9 mouse cellular contexts compared by ENCODE assay signal in genomic region chr6:113392387-113393071, GRCm38 (mm10). TPM values are rescaled to one million over a fixed set of nuclear protein-coding genes. Genes with fewer than 3 reads are reported as not detected.
DNase-seq lines count a peak whose midpoint lies in the region; ATAC-seq lines count a peak whose summit lies in the region.
"Had no signal": no experiment of that assay in that cellular context is flagged by ENCODE, and none has a peak within 500 bp of the region (broad histone marks: within the 10 kb centered on the region; RNA-seq: fewer than 3 reads in every experiment).

No protein-coding gene starts in this region.

- H3K27ac ChIP-seq in hindbrain, embryonic 14.5 days: peak overlapping the region; percentile 71
- H3K27ac ChIP-seq: macrophage had no signal

- peak overlapping the region; percentile 67 for H3K4me2 ChIP-seq in hindbrain, embryonic 14.5 days (replicated peaks)

- peaks cover 9% of the 10 kb centered on the region; the same call in 1 of the 2 replicates for H3K4me1 ChIP-seq in hindbrain, embryonic 14.5 days (replicated peaks; ENCODE audit: control insufficient read depth, insufficient read depth, low read length)

- no peaks in the 10 kb centered on the region for H3K27me3 ChIP-seq in hindbrain, embryonic 14.5 days (ENCODE audit: control insufficient read depth, insufficient read depth, low read length)

- H3K9ac ChIP-seq in hindbrain, embryonic 14.5 days: peak overlapping the region; percentile 70

- peak; percentile 91 for ATAC-seq in hindbrain, embryonic 14.5 days (ENCODE audit: low FRiP score)

- peaks cover 43% of the 10 kb centered on the region for H3K36me3 ChIP-seq in hindbrain, embryonic 14.5 days (replicated peaks; ENCODE audit: control insufficient read depth, insufficient read depth)

- 1% methylated on average over 51 of the region's 51 CpGs for WGBS in hindbrain, embryonic 14.5 days

- no peaks in the 10 kb centered on the region for H3K9me3 ChIP-seq in hindbrain, embryonic 14.5 days (ENCODE audit: control insufficient read depth, low read length)

- H3K4me3 ChIP-seq in hindbrain, embryonic 14.5 days (replicated peaks; ENCODE audit: low read length): peak overlapping the region; percentile 32

- DNase-seq in ZHBTc4 (ENCODE audit: low read depth, low spot score): peak; percentile 82
- DNase-seq in cerebellum, adult 9-11 months: peak; percentile 56
- peak; percentile 42 to 48 for DNase-seq in frontal cortex, postnatal 25 days (ENCODE audit: low spot score in 2 of 2)
- DNase-seq in hindbrain, embryonic 14.5 days (ENCODE audit: low spot score): peak; percentile 71
- DNase-seq in left cerebral cortex, postnatal 10 days (ENCODE audit: extremely low spot score in 1 of 2, low spot score in 2 of 2): peak; percentile 39 to 69
- DNase-seq in lung, postnatal 36 days: peak; percentile 38
- DNase-seq in retina, postnatal 7 days (ENCODE audit: low read depth, low spot score): peak; percentile 46
- DNase-seq in spleen, postnatal 36 days (ENCODE audit: low spot score in 2 of 2): no peak

- intact Hi-C loops in left cerebral cortex, postnatal 10 days (cut with DNase I): no loop called here

RNA-seq across cellular contexts. Expression of gene Ttll3, which starts 3.5 kb away (rescaled TPM):
- 7.0 and 8.1 TPM in 2 replicates for polyA plus RNA-seq in hindbrain, embryonic 14.5 days (2014; fragmentation: Nextera tagmentation; extraction: Ambion mirVana)
- total RNA-seq in left cerebral cortex, postnatal 10 days (2021): 1 to 10 TPM; 6.1 to 8.1 TPM

RNA-seq across cellular contexts. Expression of gene Arpc4, which starts 14.6 kb away (rescaled TPM):
- 231 and 235 TPM in 2 replicates for polyA plus RNA-seq in hindbrain, embryonic 14.5 days (2014; fragmentation: Nextera tagmentation; extraction: Ambion mirVana)
- 100 to 1,000 TPM; 318 to 324 TPM for total RNA-seq in left cerebral cortex, postnatal 10 days (2021)

RNA-seq across cellular contexts. Expression of gene Tada3, which starts 14.8 kb away (rescaled TPM):
- 62.6 and 67.0 TPM in 2 replicates for polyA plus RNA-seq in hindbrain, embryonic 14.5 days (2014; fragmentation: Nextera tagmentation; extraction: Ambion mirVana)
- total RNA-seq in left cerebral cortex, postnatal 10 days (2021): 10 to 100 TPM; 50.5 to 52.5 TPM

RNA-seq across cellular contexts. Expression of gene Rpusd3, which starts 26.6 kb away (rescaled TPM):
- 15.0 and 19.0 TPM in 2 replicates for polyA plus RNA-seq in hindbrain, embryonic 14.5 days (2014; fragmentation: Nextera tagmentation; extraction: Ambion mirVana)
- total RNA-seq in left cerebral cortex, postnatal 10 days (2021): 10 to 100 TPM; 15.8 to 19.8 TPM

RNA-seq across cellular contexts. Expression of gene Cidec, which starts 43.0 kb away (rescaled TPM):
- not detected in 2 replicates for polyA plus RNA-seq in hindbrain, embryonic 14.5 days (2014; fragmentation: Nextera tagmentation; extraction: Ambion mirVana)
- total RNA-seq in left cerebral cortex, postnatal 10 days (2021): not detected
- polyA plus RNA-seq: macrophage had no signal

Comparison
In these comparisons a context has a peak if more than half of its experiments do, and no peak if none do; other contexts are left out.
1. DNase-seq: peak in ZHBTc4 (single experiment), cerebellum, adult 9-11 months (single experiment), frontal cortex, postnatal 25 days (2 of 2), hindbrain, embryonic 14.5 days (single experiment), left cerebral cortex, postnatal 10 days (2 of 2), lung, postnatal 36 days (single experiment) and retina, postnatal 7 days (single experiment); none in spleen, postnatal 36 days (0 of 2).